Mouse (Mus musculus) urinary bladder, adult 2 months (tissue): Measurements from ENCODE around the gene Vsig10. TPM values are rescaled to one million over a fixed set of nuclear protein-coding genes. Genes with fewer than 3 reads are reported as not detected.
A peak's percentile ranks its signal among the peaks of the same experiment; 100 is the strongest.
"Not testable (repeated sequence)": the region's sequence is repeated elsewhere in the genome, so short reads cannot be mapped to it uniquely, and the experiment has no call there.

Experiments
- DNase-seq: peaks from one replicate; pipeline ENCODE4 v3.0.0; 2022; ENCODE audit warnings: low spot score
- polyA plus RNA-seq: library from polyadenylated mRNA; depleted of rRNA; stranded (reverse); fragments of >200 nt; gene quantifications from 2 replicates; pipeline ENCODE4 v1.2.3, GENCODE M21; 2012

Gene Vsig10
- polyA plus RNA-seq, 1 experiment = 35.6 TPM

DNA sequence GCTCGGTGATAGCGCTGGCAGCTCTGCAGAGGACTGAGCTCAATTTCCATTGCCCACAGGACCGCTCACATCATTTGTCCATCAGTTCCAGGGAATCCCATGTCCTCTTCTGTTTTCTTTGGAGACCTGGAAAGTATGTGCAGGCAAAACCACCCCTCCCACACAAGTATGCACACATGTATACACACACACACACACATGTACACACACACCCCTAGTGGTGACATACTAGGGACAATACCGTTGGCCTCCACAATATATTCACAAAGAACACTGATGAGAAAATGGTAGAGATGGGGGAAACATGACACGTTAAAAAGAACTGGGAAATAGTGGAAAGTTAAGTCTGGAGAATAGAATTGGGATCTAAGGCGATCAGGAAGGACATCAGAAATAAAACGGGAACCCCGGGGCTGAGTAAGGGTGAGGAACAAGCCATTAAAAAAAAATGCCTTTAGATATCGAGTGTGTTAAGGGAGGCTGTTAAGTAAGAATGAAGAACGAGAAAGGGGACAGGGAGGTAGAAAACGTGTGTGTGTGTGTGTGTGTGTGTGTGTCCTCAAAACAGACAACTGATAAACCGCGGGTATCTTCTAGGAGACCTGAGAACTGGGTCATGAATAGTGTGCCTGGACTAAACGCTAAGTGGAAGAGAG lies 36.9 kb downstream of the Vsig10 start:
- DNase-seq = no peak

DNA sequence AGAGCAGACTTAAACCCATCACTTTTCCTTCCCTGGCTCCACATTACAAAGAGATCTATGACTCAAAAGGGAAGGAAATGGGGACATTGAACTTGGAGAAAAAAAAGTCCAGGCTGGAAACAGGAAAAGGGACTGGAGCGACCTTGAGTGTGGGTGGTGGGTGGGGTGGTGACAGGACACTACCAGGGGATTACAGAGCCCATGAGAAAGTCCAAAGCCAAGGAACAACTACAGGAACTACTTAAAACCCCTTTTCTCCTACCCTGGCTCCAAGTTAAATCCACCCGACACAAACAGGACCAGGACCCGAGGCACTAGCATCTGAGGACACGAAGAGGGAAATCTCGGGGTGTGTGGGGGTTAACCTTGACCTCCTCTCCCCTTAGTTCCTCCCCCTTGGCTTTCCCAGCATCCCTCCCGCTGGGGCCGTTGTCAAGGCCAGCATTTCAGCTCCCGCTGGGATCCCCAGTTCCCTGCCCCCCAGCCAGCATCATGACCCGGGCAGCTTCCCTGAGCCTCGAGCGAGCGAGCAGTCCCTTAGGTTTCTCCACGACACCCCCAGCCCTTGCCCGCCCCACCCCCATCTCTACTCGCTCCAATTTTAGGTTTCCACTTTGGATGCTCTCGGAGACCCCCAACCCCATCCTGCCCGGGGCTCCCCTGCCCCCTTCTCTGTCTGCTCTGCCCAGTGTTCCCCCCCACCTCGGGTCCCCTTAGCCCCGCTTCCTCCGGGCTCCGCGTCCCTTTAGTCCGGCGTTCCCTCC lies 37.7 kb downstream of the Vsig10 start:
- DNase-seq = peak; percentile 42

- DNase-seq = peak; percentile 82
Observed at GRCm38 (mm10) chr5:117357129-117357477, 38.2 kb downstream of the Vsig10 start, which contains the start of gene Wsb2. Wsb2 (plus strand) TSS chr5:117357304.

- DNase-seq = no peak
Observed at GRCm38 (mm10) chr5:117357478-117358247, 38.8 kb downstream of the Vsig10 start.

- no peak for DNase-seq
Observed at GRCm38 (mm10) chr5:117358248-117358630, 39.4 kb downstream of the Vsig10 start.

GRCm38 (mm10) chr5:117358725-117359124 lies 39.8 kb downstream of the Vsig10 start:
- DNase-seq = no peak

DNA sequence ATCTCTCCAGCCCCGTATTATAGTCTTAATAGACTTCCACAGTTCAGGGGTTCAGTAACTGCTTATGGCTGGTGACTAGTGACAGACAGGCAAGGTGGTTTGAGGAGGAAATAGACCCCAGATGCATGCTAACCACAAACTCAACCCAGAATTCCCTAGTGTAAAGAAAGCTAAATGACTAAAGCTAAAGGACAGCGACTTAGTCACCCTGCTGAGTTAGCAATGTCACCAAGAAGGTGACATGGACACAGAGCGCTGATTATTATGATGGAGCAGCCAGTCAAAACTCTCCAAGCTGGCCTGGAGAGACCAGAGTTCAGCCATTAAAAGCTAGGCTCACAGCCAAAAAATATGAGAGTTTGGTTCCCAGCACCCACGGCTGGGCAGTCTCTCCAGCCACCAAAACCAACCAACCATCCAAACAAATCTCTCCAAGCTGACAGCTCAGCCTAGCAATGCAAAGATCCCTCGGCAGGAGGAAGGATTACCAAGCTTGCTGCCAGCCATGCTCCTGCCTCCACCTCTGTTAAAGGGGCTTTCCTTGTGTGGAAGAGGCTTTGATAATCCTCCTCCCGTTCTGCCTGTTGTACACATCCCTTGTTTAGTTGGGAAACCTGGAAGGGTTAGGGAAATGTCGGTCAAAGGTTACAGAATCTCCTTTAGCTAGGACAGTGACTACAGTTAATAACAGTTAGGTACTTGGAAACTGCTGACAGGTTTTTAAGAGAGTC lies 40.8 kb downstream of the Vsig10 start:
- DNase-seq = no peak

GRCm38 (mm10) chr5:117360228-117360515 lies 41.3 kb downstream of the Vsig10 start:
- no peak for DNase-seq

- DNase-seq = no peak
Observed at GRCm38 (mm10) chr5:117360631-117361541, 42.0 kb downstream of the Vsig10 start.

GRCm38 (mm10) chr5:117361590-117361989 lies 42.7 kb downstream of the Vsig10 start:
- DNase-seq = no peak

DNA sequence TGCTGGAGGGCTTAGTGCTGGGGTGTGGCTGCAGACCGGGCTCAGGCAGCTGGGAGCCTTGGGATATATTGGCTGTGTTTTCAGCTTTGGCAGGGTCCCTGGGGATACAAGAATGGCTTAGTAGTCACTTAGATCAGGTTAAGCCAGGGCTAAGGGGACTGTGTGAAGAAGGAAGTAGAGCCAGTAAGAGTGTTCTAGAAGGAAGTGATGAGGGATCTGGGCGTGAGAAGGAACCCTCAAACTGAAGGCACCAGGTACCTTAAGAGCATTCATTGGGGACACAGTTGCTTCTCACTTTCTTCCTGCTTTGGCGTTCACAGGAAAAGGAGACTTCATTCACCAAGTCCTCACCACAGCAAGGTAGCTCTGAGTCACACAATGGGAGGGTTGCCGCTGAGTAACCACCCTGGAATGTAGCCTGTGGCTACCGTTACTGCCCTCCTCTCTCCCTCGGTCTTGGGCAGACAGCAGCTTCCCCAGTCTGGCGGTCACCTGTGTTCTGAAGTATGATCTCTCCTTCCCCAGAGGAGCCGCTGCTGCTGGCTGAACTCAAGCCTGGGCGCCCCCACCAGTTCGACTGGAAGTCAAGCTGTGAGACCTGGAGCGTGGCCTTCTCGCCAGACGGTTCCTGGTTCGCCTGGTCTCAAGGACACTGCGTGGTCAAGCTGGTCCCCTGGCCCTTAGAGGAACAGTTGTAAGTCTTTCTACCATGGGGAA lies 44.3 kb downstream of the Vsig10 start:
- DNase-seq = peak; percentile 45

- no peak for DNase-seq
Observed at GRCm38 (mm10) chr5:117364821-117365220, 45.9 kb downstream of the Vsig10 start.

- DNase-seq = no peak
Observed at GRCm38 (mm10) chr5:117365904-117366561, 47.1 kb downstream of the Vsig10 start.

GRCm38 (mm10) chr5:117367206-117367605 lies 48.3 kb downstream of the Vsig10 start:
- no peak for DNase-seq

- no peak for DNase-seq
Observed at GRCm38 (mm10) chr5:117370592-117370991, 51.7 kb downstream of the Vsig10 start.

- DNase-seq = no peak
Observed at GRCm38 (mm10) chr5:117373418-117373817, 54.5 kb downstream of the Vsig10 start.

- DNase-seq = no peak
Observed at GRCm38 (mm10) chr5:117374372-117375049, 55.6 kb downstream of the Vsig10 start.

- no peak for DNase-seq
Observed at GRCm38 (mm10) chr5:117376331-117376761, 57.5 kb downstream of the Vsig10 start.

GRCm38 (mm10) chr5:117377731-117378130 lies 58.8 kb downstream of the Vsig10 start:
- DNase-seq = not testable (repeated sequence)
